Mouse (Mus musculus): ENCODE results near the gene Baiap2l1.

Gene Baiap2l1

DNA sequence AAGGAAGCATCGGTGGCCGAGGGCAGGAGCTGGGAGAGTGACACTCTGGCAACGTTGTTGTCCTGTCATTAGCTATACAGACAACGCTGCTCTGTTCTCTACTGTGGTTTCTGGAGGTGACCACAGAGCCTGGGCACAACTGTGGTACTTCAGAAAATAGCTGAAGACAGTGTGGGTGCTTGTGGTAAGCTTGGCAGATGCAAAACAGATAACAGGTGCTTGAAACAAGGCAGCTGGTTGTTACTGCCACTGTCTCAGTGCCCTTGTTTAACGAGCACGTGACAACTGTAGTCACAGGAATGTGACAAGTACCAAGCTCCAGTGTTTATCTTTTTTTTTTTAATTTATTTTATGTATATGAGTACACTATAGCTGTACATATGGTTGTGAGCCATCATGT lies 13.3 kb downstream of the Baiap2l1 start:
- peak; percentile 48 for DNase-seq

DNA sequence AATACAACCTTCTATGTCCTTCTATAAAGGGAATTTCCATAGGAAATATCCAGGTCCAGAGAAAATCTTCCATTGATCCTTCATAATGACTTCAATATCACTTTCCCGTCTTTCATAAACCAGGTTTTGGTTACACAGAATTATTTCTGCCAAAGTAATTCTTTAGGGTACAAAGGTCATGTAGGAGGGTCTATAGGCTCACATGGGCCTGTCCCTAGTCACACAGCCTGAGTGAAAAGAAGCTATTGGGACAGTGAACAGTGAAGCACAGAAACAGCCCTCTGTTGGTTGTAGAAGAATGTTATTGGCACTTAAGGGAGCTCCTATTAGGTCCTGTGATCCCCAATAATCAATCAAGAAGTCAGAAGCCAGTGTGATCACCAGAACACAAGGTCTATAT lies 16.8 kb downstream of the Baiap2l1 start:
- peak; percentile 41 for DNase-seq

DNA sequence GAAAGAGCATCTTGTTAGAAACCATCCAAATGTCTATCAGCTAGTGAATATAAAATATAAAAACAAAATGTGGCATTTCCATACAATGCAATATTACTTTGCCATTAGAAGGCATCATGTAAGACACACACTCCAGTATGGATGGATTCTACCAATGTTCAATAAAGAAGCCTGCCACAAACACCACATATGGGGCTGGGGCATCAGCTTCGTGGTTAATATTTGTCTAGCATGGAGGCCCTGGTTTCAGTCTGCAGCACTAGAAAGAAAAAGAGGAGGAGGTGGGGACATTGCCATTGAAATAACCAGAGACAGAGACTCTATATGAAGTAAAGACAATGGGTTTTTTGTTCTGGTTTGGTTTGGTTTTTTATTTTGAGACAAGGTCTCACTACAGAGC lies 19.1 kb downstream of the Baiap2l1 start:
- DNase-seq, result no peak

DNA sequence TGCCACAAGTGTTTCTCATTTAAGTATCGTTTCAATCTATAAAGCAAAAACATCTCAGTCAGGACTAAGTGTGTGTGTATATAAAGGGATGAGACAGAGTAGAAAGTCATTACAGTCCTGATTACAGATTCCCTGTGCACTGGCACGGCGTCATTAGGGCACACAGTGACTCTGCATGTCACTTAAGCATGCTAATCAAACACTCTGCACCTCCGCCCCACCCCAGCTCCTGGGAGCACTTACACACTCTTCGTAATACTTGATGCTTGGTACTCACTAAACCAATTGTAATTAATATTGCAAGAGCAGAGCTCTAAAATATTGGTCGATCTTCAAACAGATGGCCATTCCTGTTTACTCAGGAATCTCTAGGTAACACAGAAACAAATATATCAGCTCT lies 22.6 kb downstream of the Baiap2l1 start:
- DNase-seq, result peak; percentile 34

DNA sequence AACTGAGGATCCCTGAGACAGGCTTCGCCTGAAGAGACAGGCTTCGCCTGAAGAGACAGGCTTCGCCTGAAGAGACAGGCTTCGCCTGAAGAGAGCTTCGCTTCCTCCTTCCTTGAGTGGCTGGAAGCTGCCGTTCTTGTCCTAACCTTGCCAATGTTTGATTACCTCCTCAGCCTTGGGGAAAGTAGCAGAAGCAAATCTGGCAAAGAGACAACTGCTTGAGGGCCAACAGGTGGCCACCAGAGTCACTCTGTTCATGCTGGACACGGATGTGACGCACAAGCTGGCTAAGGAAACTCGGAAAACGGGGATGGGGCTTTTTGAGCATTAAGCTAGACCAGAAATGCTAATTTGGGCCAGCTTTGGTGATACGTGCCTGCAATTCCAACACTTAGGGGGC lies 23.9 kb downstream of the Baiap2l1 start:
- DNase-seq, result peak; percentile 74

DNA sequence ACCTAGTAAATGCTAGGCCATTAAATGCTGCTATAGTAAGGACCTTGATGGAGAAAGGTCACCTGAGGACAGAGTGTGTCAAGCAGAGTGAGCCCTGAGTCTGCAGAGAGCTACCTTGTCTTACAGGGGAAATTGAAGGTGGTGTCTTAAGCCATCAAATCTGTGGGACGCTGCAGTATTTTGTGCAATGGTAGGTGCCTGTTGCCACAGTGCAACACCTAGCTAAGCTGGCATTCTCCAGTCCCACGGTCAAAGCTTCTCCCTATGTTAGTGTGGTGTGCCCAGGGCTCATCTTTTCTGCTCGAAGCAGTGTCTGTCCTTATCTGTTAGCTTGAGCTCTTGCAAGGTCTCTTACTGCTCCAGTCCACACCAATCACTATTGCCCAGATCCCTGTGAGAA lies 35.2 kb downstream of the Baiap2l1 start:
- peak; percentile 73 for DNase-seq

DNA sequence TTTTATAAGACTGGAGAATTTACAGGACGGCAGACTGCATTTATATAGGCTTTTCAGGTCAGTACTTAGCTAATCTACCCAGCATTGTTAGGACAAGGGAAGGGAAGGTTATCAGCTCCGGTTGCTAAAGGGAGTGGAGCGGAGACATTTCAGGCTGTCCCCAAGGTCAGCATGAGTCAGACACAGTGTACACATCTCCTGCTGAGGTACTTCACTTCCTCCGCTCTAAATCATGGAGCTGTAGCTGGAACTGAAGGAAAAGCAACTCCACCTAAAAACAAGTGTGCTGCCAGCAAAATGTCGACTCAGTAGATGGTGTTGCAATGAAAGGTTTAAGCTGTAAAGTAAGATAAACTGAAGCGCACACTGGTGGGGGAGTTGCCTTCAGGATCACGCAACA lies 36.2 kb downstream of the Baiap2l1 start:
- no peak for DNase-seq

DNA sequence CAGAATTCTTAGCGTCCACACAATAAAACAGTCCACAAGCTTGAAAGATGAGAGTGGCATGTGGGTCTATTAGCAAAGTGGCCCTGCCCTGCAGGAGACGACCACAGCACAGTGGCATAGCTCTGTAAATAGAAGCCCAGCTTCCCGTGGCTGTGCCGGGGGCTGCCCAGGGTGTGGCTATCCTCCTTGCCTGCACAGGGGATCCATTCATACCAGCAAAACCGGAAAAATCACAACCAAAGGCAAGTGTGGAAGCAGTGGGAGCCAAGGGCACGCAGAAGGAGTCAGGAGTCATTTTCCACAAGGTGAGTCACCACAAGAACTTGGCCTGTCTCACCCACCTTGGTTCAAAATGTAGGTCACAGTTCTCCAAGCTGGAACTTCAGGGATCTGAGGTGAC lies 39.6 kb downstream of the Baiap2l1 start:
- DNase-seq, result no peak

DNA sequence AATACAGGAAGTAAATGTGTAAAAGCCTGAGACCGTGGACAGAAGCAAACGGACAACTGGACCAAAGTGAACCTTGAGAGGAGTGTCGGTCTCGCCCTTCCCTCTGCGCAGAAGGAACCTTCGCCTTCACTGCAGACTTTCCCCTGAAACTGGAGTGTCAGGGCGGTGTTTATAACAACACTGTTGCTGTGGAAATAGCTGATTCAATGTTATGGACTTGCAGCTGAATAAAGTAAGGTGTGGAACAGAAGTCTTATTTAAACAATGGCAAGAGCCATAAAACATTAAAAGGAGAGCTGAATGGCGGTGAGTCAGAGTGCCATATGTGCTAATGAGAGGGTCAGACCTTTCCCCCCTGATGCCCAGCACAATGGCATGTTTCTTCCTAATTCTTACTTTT lies 40.5 kb downstream of the Baiap2l1 start:
- DNase-seq, result no peak

DNA sequence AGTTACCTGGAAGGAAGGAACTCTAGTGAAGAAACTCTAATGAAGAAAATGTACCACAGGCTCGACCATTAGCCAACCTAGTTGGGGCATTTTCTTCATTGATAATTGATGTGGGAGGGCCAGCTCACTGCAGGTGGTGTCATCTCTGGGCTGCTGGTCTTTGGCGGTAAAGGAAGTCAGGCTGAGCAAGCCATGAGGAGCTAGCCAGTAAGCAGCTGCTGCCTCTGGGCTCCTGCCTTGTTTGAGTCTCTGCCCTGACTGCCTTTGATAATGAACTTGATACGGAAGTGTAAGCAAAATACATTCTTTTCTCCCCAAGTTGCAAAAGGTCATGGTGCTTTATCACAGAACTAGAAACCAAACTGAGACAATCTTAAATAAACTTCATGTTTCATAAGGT lies 41.5 kb downstream of the Baiap2l1 start:
- DNase-seq, result no peak

DNA sequence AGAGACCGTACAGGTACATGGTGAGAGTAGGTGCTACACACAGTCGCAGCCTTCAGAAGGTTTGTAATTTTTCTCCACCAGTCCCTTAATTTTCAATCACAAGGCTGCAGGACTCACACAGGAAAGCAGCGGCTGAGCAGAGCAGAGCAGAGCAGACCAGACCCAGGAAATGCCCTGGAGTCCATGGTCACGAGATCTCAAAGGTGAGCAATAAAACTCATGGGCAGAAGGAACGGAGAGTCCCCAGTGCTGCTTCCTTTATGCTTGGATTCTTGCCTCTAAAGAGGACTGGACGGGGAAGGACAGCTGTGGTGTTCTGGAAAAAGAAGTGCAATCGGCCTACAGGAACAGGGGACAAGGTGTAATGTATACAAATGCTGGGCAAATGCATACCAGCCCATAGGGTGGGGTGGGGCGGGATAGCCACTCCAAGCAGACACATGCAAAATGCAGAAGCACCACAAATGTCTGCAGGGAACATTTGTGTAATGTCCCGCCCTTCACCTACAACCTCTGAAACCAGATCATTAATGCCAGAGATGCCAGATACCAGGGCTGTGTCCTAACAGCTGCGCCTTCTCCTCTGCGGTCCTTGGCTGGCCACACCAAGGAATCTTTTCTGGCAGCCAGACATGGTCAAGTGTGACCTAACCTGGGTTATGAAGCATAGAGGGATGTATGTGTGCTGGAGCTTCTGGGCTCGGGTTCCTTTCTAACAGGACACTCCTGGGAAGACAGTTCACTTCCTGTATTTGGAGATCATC lies 43.0 kb downstream of the Baiap2l1 start:
- no peak for DNase-seq

DNA sequence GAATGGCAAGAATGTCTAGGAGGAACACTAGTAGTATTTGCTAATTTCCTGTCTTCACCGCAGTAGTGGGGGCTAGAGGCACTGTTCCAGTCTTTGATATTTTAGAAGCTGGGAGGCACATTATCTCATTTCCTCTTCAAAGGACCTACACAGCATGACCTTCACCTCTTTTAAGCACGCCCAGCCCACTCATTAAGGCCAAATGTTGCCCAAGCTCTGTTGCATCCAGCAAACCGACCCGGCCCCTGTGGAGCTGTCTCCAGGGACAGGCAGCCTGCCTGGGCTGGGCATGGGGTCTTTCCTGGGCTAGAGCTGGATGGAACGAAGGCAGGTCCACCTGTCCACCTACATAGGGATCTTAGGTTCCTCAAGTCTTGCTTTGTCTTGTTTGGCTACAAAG lies 44.6 kb downstream of the Baiap2l1 start:
- no peak for DNase-seq

DNA sequence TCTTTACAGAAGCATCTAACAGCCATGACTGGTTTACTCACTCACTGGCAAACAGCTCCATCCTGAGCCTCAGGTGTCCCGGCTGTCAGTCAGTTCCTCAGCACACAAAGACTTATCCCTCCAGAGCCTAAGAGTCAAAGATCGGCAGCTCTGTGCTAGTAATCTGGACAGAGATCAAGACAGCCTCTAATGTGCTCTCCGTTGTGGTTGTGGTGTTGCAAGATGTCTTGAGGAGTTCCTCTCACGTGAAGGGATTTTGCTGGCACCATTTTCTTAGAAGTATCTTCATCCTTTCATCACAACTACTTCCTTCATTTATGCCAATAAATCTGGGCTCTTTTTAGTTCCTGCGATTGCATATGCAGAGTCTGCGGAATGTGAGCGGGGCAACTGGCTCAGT lies 45.7 kb downstream of the Baiap2l1 start:
- no peak for DNase-seq

DNA sequence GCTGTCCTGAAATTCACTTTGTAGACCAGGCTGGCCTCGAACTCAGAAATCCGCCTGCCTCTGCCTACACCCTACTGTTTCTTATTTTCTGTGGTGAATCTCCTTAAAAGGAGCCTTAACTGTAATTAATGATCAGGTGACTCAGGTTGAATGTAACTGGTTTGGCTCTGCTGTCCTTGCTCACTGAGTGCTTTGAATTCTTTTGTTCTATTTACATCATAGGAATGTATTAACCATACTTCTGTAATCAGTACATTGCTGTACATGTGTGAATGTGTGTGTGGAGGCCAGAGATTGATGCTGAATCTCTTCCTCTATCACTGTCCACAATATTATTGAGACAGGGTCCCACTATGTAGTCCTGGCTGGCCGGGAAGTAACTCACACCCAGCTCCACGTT lies 49.0 kb downstream of the Baiap2l1 start:
- DNase-seq, result no peak

DNA sequence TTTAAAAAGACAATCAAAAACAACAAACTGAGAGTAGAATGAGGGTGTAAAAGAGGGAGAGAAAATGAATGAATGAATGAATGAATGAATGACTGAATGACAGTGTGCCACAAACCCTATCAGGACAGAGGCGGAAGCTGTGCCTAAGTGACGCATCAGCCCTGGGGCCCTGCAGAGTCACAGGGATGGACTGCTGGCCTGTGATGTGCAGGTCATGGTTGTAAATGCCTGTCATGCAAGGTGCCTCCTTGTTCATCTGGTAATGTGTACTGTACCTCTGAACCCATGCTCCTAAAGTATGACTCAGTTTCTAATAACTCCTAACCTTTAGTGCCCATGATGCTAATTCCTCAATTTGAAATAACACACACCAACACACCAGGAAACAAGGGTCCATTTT lies 54.8 kb downstream of the Baiap2l1 start:
- no peak for DNase-seq

DNA sequence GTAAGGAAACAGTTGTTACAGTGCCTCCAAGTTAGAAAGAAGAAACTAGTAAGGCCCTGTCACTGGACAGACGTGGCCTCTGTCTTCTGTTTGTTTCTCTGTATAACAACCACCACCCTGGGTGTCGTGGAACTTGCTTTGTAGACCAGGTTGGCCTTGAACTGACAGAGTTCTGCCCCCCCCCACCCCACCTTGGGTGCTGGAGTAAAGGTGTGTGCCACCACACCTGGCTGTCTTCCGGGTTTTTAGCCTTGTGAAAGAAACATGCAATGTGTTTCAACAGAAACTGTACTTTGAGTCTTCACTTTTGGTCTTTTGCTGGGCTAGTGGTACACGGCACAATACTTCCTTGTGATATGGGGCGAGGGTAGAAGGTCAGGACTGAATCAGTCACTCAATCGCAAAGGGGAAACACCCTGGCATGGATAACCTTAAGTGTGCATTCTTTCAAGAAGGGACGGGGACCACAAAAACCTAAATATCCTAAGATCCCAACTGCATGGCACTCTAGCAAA lies 61.8 kb downstream of the Baiap2l1 start:
- DNase-seq, result no peak

DNA sequence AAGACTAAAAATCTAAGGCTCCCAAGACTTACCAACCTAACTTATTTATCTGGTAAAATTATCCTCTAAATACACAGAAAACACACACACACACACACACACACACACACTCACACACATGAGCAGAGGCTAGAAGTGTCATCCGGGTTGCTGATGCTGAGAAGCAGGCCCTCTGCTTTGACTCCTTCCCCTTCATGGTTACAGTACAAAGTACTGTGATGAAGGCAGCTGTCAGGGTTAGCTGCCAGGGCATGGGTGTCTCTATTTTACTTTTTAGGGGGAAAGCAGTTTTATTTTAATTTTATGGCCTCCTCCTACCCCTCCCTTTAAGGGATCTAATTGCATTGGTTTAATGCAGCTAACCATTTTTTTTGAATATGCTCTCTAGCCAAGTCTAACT lies 62.6 kb downstream of the Baiap2l1 start:
- DNase-seq, result no peak

DNA sequence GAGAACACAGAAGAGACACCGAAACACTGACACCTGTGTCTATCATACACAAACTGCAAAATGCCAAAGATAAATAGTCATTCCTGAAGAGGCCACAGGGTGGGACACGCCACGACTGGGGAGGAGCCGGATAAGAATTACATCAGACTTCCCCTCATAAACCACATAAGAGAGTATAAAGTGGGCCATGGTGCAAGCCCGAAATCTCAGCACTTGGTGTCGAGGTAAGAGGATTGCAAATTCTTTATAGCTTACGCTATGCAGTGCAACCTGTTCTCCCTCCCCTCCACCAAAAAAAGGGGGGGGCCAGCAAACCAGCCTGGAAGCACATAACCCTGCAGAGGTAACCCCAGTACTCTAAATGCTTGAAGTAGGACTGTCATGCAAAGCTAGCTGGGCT lies 63.0 kb downstream of the Baiap2l1 start:
- DNase-seq, result no peak

DNA sequence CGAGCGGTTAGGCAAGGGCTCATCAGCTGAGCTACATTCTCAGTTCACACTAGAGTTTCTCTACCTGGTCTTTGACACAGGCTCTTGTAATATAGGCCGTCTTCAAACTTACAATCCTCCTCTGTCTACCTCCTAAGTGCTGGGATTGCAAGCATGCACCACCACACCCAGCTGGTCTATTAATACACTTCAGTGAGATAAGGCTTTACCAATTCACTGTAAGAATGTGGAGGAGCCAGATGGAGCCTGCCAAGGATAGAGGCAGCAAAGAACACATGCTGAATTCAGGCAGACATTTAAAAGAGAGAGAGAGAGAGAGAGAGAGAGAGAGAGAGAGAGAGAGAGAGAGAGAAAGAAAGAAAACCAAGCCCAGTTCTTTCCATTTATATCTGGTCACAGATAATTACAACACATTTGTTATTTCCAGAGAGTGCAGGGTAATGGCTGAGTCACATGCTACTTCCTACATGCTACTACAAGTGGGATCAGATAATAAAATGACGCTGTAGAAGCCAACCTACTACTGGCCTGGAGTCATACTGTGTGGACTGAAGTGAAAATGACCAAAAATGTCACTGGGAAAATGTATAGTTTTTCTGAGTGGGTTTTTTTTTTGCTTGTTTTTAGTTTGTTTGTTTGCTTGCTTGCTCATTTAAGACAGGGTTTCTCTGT lies 68.0 kb downstream of the Baiap2l1 start:
- DNase-seq, result peak; percentile 94

DNA sequence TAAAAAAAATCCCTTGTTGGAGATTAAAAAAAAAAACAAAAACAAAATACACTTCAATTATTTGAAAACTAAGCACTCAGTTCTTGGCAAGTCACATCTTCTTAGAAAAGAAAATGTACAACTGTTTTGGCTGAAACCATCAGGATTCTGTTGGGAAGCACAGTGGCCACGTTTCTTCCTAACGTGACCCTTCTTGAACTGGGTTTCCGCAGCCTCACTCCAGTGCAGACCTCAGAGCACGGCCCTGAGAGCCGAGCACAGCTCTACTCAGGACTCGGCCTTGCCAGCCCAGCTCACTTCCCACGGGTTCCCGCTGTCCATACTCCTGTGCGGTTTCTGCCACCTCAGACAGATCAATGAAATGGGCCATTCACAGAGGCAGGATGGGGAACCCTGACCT lies 69.5 kb downstream of the Baiap2l1 start:
- DNase-seq, result peak; percentile 97

DNA sequence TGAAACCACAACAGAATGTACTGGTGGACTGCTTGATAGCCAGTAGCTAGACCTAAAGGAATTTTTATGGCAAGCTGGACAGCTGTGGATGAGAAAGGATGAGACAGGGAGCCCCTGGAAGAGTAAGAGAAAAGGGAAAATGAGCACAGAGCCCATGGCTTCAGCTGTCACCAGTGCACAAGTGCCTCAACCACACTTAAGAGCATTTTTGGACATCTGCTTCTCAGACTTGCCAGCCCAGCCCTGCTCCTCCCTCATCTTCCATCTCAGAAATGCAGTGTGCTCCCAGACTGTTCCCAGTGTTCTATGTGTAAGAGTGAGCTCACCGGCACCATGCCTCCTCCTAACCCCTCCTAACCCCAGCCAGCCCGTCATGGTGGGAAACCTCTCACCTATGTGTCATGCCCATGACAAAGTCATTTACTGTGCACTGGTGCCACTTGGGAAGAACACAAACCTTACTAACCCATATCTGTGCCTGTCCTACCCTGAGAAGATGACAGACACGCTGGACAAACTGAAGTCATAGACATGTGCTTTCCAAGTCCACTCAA lies 70.6 kb downstream of the Baiap2l1 start:
- peak; percentile 91 for DNase-seq

DNA sequence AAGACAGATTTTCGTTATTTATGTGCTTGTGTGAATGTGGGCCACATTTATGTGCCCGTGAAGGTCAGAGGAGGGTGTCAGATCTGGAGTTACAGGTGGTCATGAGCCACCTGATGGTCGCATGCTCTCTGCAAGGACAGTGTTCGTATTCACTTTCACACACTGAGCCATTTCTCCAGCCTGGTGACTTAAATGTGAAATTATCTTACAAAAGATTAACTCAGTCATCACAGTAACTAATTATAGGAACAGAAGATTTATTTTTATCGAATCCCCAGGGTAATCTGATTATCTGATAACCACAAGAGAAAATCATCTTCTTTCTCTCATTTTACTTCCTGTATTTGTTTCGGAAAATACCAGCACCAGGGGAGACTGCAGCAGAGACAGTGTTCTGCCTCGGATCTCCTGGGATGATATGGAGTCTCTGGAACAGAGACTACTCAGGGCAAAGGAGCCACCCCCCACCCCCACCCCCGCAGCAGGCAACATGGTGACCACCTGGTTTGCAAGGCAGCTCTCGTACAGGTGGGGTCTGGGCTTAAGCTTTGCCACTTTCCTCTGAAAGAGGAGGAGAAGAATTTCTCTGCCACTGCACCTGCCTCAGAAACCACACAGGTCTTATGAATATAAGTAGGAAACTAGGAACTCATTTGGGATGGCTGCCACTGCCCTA lies 71.2 kb downstream of the Baiap2l1 start:
- DNase-seq, result peak; percentile 61

DNA sequence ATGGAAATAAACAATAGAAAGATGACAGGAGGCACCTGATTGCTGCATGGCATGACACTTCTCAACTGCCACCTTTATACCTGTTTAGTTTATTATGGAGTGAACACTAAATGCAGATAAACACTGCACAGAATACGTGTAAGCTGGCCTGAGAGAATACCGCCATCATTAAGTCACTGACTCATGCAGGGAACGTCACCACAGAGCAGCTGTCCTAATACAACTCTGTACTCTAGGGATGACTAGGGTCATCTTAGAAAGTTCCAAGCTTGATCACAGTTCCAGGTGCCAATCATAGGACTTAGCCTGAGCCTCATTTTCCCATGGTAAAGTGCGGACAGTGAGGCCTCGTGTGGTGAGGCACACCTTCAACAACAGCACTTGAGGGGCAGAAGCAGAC lies 73.3 kb downstream of the Baiap2l1 start:
- no peak for DNase-seq

DNA sequence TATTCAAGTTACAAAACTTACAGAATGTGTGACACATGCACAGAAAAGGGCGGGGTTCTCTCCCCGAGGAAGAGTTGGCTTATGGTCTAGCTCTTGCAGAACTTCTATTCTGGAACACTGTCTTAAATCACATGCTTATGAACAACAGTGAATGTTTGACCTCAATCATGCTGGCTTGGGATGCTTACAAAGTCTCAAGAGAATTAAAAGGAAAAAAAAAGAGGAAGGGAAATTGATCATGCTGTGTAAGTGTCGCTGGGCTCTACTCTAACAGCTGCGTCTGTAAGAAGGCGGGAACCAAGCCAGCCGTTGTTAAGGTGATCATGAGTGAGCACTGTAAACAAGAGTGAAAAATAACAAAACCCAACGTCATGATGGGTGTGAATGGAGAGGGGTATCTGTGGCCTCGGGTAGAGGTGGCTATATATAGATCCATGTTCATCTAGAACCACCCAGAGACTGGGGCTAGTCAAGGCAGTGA lies 74.3 kb downstream of the Baiap2l1 start:
- DNase-seq, result peak; percentile 94

Measured in heart, adult 11 months (tissue).